Mouse (Mus musculus) lung, embryonic 14.5 days (tissue): ENCODE results near the gene Gzme. TPM values are rescaled to one million over a fixed set of nuclear protein-coding genes. Genes with fewer than 3 reads are reported as not detected.
"Not testable (repeated sequence)": the region's sequence is repeated elsewhere in the genome, so short reads cannot be mapped to it uniquely, and the experiment has no call there.

Experiments
- ATAC-seq: fragments of 200-750 bp; cut with Nextera tagmentation; 2 replicates; pipeline ENCODE4 v1.8.0; 2017; ENCODE audit warnings: mild to moderate bottlenecking, moderate TSS enrichment, moderate library complexity; ENCODE audit not compliant: insufficient read depth
- DNase-seq: peaks from one replicate; pipeline ENCODE4 v3.0.0-alpha.2; 2015
- H3K27ac ChIP-seq: fragments of 300-500 bp; sonication (generic); 2 replicates; pipeline ENCODE4 v1.5.1; 2014; ENCODE audit warnings: low read depth, mild to moderate bottlenecking, moderate library complexity
- H3K27me3 ChIP-seq: fragments of 300-500 bp; sonication (generic); 2 replicates; pipeline ENCODE4 v1.6.1; 2014; ENCODE audit warnings: low read length, control low read depth; ENCODE audit not compliant: insufficient read depth
- H3K36me3 ChIP-seq: fragments of 300-500 bp; sonication (generic); 2 replicates; pipeline ENCODE4 v1.6.1; 2014; ENCODE audit warnings: control low read depth; ENCODE audit not compliant: insufficient read depth
- H3K4me1 ChIP-seq: fragments of 300-500 bp; sonication (generic); 2 replicates; pipeline ENCODE4 v1.6.1; 2014; ENCODE audit warnings: antibody characterized with exemption, control low read depth; ENCODE audit not compliant: insufficient read depth
- H3K4me2 ChIP-seq: fragments of 300-500 bp; sonication (generic); 2 replicates; pipeline ENCODE4 v1.6.1; 2014; ENCODE audit warnings: mild to moderate bottlenecking
- H3K4me3 ChIP-seq: fragments of 300-500 bp; sonication (generic); 2 replicates; pipeline ENCODE4 v1.5.1; 2014; ENCODE audit warnings: low read depth, low read length
- H3K9ac ChIP-seq: fragments of 300-500 bp; sonication (generic); 2 replicates; pipeline ENCODE4 v1.6.1; 2014
- H3K9me3 ChIP-seq: fragments of 300-500 bp; sonication (generic); 2 replicates; pipeline ENCODE4 v1.6.1; 2016; ENCODE audit warnings: low read depth, low read length, control low read depth
- CTCF ChIP-seq: IDR thresholded peaks from 2 replicates; pipeline ENCODE4 v1.5.1; 2016; ENCODE audit warnings: antibody characterized with exemption, low read depth
- WGBS: fragments of 180-500 bp; shearing (Covaris S2); extraction: QIAGEN DNeasy Blood & Tissue Kit; methylation state at CpG from one replicate; pipeline ENCODE4 v1.1.7; 2014; 5-methylcytosine and 5-hydroxymethylcytosine counted together
- polyA plus RNA-seq: library from polyadenylated mRNA; unstranded; fragments of >200 nt; fragmentation: Nextera tagmentation; extraction: Ambion mirVana; gene quantifications from 2 replicates; pipeline ENCODE4 v1.2.1, GENCODE M21; 2014

The Gzme gene
- polyA plus RNA-seq, 1 experiment from 2014 or later: not detected

DNA sequence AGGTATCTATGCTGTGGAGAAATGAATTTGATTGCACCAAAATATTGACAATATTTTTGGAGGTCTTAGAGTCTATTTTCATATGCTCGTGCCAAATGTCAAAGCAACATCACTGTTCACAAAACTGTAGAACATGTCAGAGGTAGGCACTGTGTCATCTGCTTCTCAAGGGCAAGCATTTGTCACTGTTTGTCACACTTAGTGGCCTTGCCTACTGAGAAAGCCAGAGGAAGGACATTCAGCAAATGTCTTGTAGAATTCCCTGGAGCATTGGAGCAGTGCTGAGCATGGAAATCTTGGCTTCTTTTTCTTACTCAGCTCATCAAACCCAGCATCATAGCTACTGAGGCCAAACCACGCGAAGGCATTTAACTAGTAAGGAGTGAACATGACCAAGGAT lies 3.1 kb upstream of the Gzme start:
- Histone ChIP-seq H3K4me3 (no peak overlapping the region), H3K27ac (no peak overlapping the region), H3K27me3 (no peaks in the 10 kb centered on the region), H3K4me2 (no peak overlapping the region), H3K9me3 (no peaks in the 10 kb centered on the region), H3K4me1 (no peaks in the 10 kb centered on the region), H3K9ac (no peak overlapping the region), H3K36me3 (no peaks in the 10 kb centered on the region)
- TF ChIP-seq CTCF: no peak
- DNase-seq (no peak), ATAC-seq (no peak)
- 76% methylated on average over 3 of the region's 3 CpGs for WGBS

- H3K9ac ChIP-seq, H3K36me3 ChIP-seq, H3K9me3 ChIP-seq, H3K4me2 ChIP-seq, H3K4me1 ChIP-seq, H3K27me3 ChIP-seq, H3K4me3 ChIP-seq, ATAC-seq, H3K27ac ChIP-seq, DNase-seq: not testable (repeated sequence)
- 88% methylated on average over 33 of the region's 33 CpGs for WGBS
Measured at GRCm38 (mm10) chr14:56115531-56116310, 4.7 kb downstream of the Gzme start.

DNA sequence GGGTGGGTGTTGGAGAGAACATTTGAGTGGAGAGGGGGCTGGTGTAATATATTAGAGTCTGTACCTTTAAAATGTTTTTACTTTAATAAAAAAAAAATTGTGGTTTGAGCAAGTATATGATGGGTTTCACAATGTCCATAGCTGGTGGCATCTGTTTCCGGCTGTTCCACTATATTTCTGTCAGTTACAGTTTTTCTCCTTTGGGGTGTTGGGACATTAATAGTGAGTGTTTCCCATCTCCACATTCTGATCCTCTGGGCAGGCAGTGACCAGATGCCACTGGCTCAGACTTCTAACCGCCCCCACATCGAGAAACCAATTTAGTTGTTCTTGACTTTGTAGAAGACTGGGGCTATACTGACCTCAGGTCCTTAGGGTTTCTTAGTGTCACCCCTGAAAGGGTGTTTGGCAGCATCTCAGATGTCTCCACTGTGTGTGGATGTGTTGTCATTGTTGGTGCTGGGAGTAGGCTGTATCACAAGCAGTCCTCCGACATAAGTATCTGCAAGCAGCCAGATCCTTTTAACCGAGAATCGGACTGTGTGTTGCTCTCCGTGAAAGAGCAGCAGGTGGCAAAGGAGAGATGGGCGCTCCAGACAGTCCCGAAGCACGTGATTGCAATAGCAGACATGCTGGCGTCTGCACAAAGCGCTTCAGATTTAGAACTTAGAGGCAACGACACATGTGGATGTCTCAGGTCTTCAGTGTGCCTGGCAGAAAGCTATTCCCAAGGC lies 14.8 kb downstream of the Gzme start:
- WGBS: 70% methylated on average over 13 of the region's 13 CpGs
- H3K4me3 ChIP-seq: no peak overlapping the region
- H3K27me3 ChIP-seq: no peaks in the 10 kb centered on the region
- DNase-seq: no peak
- no peaks in the 10 kb centered on the region for H3K4me1 ChIP-seq
- H3K27ac ChIP-seq: no peak overlapping the region
- TF ChIP-seq CTCF: no peak
- no peaks in the 10 kb centered on the region for H3K9me3 ChIP-seq
- no peak overlapping the region for H3K9ac ChIP-seq
- no peak for ATAC-seq
- H3K4me2 ChIP-seq: no peak overlapping the region
- no peaks in the 10 kb centered on the region for H3K36me3 ChIP-seq

DNA sequence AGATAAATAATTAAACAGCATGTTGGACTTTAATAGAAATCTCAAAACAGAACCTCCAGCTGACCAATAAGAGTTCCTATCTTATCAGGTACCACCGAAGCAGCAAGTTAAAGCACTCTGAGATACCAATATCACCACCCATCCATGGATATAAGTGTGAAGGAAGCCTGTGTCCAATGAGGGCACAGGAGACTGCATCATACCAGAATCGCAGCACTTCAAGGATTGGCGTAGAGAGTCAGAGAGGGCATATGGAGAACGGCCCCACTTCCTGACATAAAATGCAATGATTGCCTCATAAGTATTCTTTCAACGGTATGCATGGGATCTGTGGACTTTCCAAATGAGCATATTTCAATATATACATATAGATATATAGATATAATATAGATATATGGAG lies 15.4 kb downstream of the Gzme start:
- 72% methylated on average over 5 of the region's 5 CpGs for WGBS
- Histone ChIP-seq H3K27ac (no peak overlapping the region), H3K4me3 (no peak overlapping the region), H3K36me3 (no peaks in the 10 kb centered on the region), H3K4me2 (no peak overlapping the region), H3K9ac (no peak overlapping the region), H3K27me3 (no peaks in the 10 kb centered on the region), H3K9me3 (no peaks in the 10 kb centered on the region), H3K4me1 (no peaks in the 10 kb centered on the region)
- no peak for TF ChIP-seq CTCF
- DNase-seq: no peak
- ATAC-seq: no peak

DNA sequence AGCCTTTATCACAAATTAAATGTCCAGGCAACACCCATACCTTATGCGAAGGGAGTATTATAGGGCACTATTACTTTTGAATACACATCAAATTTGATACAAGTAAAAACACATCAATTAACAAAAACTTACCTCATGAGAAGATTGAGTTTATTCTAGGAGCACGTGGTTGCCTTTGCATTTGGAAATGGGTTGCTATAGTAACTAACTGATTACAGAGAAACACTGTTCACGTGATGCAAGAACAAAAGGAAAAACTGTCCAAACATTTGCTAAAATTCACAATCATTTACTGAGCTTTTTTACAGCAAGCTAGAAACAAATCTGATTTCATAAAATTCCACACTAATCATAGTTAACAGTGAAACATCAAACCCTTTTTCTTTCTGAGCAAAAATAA lies 17.0 kb downstream of the Gzme start:
- Histone ChIP-seq H3K4me3 (no peak overlapping the region), H3K27me3 (no peaks in the 10 kb centered on the region), H3K9me3 (no peaks in the 10 kb centered on the region), H3K27ac (no peak overlapping the region), H3K4me2 (no peak overlapping the region), H3K9ac (no peak overlapping the region), H3K4me1 (no peaks in the 10 kb centered on the region), H3K36me3 (no peaks in the 10 kb centered on the region)
- TF ChIP-seq CTCF: no peak
- ATAC-seq (no peak), DNase-seq (no peak)
- 54% methylated on average over 3 of the region's 3 CpGs for WGBS

DNA sequence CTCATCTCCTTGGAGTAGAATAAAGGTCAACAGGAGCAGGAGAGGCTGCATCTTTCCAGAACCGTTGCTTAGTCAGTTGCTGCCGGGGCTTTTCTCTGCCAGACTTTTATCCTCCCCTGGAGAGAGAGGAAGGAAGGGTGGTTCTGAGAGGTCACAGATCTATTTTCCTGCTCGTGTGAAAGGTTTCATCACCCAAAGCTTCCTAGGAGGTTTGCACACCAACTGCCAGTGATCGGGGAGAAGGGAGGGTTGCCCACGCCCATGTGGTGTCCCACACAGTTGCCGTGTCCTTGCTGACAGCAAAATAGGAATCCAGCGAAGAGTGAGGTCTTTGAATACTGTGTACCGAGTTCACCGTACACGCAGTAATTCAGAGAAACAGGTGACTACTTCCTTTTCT lies 18.0 kb downstream of the Gzme start, which contains the start of gene Ctsg:
TSS of gene Ctsg (minus strand) at position 189 of the 400 bp plus-strand sequence.
- Histone ChIP-seq H3K9me3 (no peaks in the 10 kb centered on the region), H3K4me1 (no peaks in the 10 kb centered on the region), H3K27me3 (no peaks in the 10 kb centered on the region), H3K36me3 (no peaks in the 10 kb centered on the region), H3K4me3 (no peak within 1 kb of the TSS), H3K9ac (no peak within 1 kb of the TSS), H3K4me2 (no peak within 1 kb of the TSS), H3K27ac (no peak within 1 kb of the TSS)
- 71% methylated on average over 10 of the region's 10 CpGs for WGBS
- TF ChIP-seq CTCF: no peak
- ATAC-seq: no peak
- DNase-seq: no peak

DNA sequence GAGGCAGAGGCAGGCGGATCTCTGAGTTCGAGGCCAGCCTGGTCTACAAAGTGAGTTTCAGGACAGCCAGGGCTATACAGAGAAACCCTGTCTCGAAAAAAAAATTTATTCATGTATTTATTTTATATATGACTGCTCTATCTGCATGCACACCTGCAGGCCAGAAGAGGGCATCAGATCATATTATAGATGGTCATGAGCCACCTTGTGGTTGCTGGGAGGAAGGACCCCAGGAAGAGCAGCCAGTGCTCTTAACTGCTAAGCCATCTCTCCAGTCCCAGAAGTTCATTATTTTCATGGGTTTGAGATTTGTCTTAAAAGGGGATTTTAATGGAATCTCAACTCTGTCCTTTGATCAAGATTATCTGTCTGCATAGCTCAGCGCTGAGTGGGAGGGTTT lies 21.5 kb downstream of the Gzme start:
- no peaks in the 10 kb centered on the region for H3K36me3 ChIP-seq
- no peaks in the 10 kb centered on the region for H3K4me1 ChIP-seq
- no peaks in the 10 kb centered on the region for H3K27me3 ChIP-seq
- no peak overlapping the region for H3K4me3 ChIP-seq
- H3K9ac ChIP-seq: no peak overlapping the region
- peak; percentile 61 for TF ChIP-seq CTCF
- WGBS: 72% methylated on average over 4 of the region's 4 CpGs
- H3K9me3 ChIP-seq: no peaks in the 10 kb centered on the region
- H3K27ac ChIP-seq: no peak overlapping the region
- DNase-seq (peak; percentile 31), ATAC-seq (no peak)
- no peak overlapping the region for H3K4me2 ChIP-seq
